Mouse (Mus musculus): ENCODE results near the gene Fam71e1.

The Fam71e1 gene

DNA sequence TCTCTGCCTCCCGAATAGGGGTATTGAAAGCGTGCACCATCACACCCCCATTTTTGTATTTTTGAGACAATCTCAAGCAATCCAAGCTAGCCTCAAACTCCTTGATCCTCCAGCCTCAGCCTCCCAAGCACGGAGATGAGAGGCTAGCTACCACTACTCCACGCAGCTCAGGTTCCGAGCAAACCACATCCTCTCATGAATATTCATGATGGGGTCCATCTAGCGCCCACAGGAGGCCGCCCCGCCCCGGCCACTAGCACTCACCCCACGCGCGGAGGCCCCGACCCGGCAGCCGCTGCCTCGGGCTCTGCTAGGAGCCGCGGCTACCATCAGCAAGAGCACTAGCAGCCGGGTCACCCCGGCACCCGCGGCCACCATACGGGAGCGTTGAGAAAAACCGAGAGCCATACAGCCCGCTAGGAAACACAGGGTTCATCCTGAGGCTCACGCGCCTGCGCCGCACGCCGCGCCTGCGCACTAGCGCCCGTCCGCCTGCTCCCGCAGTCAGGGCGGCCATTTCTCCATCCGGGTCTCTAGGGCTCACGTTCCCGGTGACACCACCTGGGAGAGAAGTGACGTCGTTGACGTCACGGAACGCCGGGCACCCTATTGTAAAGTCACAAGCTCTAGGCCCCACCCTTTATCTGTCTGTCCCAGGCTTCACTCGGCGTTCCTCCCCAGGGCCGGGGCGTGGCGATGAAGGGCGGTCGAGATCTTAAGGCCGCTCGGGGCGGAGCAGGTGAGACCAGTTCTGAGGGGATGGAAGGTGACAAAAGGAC, at the start of gene Fam71e1, which contains the start of gene Emc10:
Gene Fam71e1 (plus strand): TSS at position 590 of the 779 bp plus-strand sequence.
Gene Emc10 (minus strand): TSS at position 538 of the 779 bp plus-strand sequence.
- peak; percentile 97 to 98 for DNase-seq (ENCODE audit: low spot score in 2 of 2)

DNA sequence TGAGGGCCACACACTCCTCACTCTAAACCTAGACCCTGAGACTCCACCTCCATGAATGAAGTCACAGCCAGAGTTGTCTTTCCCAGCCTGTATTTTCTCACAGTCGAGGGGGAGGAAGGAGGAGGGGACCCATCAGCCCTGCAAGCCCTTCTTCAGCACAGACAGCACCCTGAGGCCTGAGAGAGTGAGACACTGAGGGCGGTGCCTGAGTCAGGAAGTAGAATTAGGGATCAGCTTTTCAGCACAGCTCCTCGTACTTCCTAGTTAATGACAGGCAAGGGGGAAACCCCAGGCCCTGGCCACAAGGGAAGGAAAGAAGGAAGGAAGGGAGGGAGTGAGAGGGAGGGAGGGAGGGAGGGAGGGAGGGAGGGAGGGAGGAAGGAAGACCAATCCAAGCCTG, 43.1 kb upstream of the Fam71e1 start:
- DNase-seq (ENCODE audit: low spot score in 2 of 2): no peak

DNA sequence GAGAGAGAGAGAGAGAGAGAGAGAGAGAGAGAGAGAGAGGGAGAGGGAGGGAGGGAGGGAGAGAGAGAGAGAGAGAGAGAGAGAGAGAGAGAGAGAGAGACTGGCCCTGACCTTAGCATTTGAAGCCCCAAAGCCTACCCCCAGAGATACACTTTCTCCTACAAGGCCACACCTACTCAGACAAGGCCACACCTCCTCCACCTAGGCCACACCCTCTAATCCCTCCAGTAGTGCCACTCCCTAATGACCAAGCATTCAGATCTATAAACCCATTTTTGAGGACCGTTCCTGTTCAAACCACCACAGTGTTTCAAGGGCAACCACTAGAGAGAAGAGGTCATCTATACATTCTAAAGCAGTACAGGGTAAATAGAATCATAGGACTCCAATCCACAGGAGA, 40.1 kb upstream of the Fam71e1 start:
- DNase-seq (ENCODE audit: low spot score in 2 of 2): peak in 1 of 2 experiments; percentile 3

DNA sequence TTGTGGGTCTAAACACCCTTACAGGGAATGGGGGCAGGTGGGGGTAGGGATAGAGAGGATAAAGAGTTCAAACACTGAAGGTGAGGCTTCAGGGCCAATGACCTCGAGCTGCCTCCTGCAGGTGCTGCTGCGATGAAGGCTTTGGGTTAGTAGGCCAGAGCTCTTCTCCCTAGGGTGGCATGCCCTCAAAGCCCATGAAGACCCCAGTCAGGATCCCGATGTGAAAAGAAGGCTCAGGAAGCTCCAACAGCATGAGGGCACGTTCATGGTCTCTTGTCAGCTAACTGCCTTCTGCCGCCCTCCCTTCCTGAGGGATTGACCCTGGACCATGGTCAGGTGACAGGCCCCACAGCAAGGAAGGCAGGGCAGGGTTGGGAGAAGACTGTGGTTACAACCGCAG, 36.3 kb upstream of the Fam71e1 start:
- peak; percentile 3 to 13 for DNase-seq (ENCODE audit: low spot score in 2 of 2)

DNA sequence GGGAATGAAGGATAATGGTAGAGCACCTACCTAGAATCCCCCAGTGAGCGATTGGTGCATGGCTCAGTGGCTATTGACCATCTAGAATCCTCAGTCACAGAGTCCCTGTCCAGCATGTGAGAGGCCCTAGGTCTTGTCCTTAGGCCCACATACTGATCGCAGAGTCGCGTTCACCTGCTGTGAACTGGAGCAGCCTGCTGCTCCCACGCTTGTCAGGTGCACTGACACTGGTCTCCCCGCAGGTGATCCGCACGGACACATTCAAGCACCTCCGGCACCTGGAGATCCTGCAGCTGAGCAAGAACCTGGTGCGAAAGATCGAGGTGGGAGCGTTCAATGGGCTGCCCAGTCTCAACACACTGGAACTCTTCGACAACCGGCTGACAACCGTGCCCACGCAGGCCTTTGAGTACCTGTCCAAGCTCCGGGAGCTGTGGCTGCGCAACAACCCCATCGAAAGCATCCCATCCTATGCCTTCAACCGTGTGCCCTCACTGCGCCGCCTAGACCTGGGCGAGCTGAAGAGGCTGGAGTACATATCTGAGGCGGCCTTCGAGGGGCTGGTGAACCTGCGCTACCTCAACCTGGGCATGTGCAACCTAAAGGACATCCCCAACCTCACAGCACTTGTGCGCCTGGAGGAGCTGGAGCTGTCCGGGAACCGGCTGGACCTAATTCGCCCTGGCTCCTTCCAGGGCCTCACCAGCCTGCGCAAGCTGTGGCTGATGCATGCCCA, 35.4 kb upstream of the Fam71e1 start:
- DNase-seq (ENCODE audit: low spot score in 2 of 2): peak in 1 of 2 experiments; percentile 9

DNA sequence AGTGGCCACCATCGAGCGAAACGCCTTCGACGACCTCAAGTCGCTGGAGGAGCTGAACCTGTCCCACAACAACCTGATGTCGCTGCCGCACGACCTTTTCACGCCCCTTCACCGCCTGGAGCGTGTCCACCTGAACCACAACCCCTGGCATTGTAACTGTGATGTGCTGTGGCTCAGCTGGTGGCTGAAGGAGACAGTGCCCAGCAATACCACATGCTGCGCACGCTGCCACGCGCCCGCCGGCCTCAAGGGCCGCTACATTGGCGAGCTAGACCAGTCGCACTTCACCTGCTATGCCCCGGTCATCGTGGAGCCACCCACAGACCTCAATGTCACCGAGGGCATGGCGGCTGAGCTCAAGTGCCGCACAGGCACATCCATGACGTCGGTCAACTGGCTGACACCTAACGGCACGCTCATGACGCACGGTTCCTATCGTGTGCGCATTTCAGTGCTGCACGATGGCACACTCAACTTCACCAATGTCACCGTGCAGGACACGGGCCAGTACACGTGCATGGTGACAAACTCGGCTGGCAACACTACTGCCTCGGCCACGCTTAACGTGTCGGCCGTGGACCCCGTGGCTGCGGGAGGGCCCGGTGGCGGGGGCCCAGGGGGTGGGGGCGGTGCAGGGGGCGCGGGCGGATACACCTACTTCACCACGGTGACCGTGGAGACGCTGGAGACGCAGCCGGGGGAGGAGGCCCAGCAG, 34.7 kb upstream of the Fam71e1 start:
- peak; percentile 22 to 25 for DNase-seq (ENCODE audit: low spot score in 2 of 2)

DNA sequence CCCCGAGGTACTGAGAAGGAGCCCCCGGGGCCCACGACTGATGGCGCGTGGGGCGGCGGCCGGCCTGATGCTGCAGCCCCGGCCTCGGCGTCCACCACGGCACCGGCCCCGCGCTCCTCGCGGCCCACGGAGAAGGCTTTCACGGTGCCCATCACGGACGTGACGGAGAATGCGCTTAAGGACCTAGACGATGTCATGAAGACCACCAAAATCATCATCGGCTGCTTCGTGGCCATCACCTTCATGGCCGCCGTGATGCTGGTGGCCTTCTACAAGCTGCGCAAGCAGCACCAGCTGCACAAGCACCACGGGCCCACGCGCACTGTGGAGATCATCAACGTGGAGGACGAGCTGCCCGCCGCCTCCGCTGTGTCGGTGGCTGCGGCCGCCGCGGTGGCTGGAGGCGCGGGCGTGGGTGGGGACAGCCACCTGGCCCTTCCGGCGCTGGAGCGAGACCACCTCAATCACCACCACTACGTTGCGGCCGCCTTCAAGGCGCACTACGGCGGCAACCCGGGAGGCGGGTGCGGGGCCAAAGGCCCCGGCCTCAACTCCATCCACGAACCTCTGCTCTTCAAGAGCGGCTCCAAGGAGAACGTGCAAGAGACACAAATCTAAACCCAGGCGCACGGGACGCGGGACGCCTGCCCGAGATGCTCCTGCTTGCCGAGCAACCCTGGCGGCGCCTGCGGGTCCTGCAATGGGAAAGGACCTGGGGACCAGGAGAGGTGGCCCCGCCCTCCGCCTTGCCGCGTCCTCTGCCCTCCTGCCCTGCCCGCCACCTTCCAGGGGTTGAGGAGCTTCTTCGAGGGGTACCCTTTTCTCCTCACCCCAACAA, 33.9 kb upstream of the Fam71e1 start:
- DNase-seq (ENCODE audit: low spot score in 2 of 2): peak; percentile 32 to 43

DNA sequence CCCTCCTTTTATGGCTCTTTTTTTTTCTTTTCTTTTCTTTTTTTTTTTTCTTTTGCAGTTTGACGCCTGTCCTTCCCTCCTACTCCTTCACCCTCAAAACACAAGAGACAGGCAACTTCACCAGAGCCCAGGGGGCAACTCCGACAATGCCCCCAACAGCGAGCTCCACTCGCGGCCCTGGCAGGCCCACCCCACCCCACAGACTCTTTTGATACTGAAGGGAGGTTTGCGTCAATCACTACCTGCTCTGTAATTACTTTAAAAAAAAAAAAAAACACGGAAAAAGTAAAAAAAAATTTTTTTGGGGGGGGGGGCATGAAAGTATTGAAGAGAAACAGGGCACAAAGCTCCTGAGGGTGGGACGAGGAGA, 33.3 kb upstream of the Fam71e1 start:
- DNase-seq (ENCODE audit: low spot score in 2 of 2): peak in 1 of 2 experiments; percentile 7

DNA sequence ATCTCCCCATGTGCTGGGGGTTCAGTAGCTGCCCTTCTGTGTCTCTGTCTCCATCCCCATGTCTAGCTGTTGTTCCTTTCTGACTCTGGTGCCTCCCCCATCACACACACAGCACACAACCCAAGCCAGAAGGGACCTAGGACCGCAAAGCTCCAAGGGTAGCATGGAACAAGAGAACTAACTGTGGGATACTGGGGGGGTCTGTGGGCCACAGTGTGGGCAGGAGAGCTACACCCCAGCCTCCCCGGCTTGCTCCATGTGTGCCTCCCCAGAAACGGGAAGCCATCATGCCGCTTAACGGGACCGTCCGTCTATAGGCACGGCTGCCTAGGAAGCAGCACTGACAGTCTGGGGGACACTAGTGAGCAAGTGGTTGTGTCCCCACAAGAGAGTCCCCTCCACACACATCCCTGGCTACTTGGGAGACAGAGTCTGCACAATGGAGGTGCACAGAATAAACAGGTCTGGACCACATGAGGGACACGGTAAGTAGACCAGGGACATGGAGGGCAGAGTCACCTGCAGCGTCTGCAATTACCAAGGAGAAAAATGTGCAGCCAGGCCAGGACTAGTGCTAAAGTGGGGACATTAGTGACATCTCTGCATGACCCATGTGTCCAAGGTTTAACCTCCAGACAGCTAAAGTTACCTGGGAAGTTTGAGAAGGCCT, 32.7 kb upstream of the Fam71e1 start:
- peak; percentile 22 to 23 for DNase-seq (ENCODE audit: low spot score in 2 of 2)

DNA sequence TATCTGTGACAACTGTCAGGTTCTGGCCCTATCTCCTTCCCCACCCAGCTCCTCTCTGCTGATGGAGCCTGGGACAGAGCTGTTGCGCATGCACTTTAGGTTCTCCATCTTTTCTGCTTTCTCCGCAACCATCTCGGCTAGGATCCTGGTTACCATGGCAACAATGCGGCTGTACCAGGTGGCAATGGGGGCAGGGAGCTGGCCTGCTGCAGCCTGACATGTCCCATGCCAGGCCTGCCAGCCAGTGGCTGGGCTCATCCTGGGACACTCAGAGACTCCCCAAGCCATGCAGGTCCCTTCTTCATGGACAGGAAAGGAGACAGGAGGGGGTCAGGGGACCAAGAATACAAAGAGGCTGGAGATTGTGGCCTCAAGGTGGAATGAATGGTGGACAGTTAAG, 31.9 kb upstream of the Fam71e1 start:
- peak; percentile 74 to 82 for DNase-seq (ENCODE audit: low spot score in 2 of 2)

DNA sequence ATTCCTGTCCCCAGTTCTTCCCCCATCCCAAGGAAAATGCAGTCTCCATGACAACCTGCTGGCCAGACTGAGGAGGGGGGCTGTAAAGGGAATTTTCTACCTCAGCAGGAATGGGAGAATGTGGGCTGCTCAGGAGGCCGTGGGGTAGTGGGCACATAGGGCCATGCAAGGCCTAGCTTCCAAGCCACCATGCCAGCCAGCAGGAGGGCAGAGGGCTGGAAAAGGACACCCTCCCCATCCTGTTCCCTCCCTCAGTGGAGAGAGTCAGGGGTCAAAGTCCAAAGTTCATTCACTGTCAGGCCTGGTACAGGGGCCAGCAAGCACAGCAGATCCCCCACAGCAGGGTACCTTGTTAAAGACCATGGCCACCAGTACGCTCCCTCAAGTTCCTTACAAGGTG, 31.3 kb upstream of the Fam71e1 start, which contains the start of gene Aspdh:
Gene Aspdh (plus strand): TSS at position 281 of the 400 bp plus-strand sequence.
- peak; percentile 19 to 39 for DNase-seq (ENCODE audit: low spot score in 2 of 2)

DNA sequence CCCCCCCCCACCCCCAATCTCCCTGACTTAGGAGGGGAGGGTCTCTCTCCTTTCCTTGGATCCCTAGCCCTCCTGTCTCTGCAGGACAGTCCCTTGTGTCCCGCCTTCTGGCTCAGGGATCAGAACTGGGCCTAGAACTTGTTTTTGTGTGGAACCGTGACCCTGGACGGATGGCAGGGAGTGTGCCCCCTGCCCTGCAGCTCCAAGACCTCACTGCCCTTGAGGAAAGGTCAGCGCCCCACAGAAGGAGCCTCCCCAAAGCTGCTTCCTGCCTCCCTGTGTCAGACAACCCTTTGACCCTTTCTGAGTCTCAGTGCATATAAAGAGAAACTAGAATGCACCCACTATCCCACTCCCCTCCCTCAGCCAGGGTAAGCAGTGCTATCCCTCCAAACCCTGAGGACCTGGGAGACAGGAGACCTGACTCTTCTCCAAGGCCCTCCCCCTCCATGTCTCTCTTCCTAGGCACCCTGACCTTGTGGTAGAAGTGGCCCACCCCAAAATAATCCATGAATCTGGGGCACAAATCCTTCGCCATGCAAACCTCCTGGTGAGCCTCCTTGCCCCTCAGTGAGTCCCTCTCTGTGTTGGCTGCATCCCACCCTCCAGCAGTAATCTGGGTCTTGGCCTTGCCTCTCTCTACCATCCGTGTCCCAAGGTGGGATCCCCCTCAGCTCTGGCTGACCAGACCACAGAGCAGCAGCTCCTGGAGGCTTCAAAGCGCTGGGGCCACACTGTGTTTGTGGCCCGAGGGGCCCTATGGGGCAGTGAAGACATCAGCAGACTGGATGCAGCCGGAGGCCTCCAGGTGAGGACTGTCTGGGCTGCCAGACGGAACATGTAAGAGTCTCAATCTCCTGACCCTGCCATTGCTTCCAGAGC, 30.1 kb upstream of the Fam71e1 start:
- peak; percentile 31 to 32 for DNase-seq (ENCODE audit: low spot score in 2 of 2)

DNA sequence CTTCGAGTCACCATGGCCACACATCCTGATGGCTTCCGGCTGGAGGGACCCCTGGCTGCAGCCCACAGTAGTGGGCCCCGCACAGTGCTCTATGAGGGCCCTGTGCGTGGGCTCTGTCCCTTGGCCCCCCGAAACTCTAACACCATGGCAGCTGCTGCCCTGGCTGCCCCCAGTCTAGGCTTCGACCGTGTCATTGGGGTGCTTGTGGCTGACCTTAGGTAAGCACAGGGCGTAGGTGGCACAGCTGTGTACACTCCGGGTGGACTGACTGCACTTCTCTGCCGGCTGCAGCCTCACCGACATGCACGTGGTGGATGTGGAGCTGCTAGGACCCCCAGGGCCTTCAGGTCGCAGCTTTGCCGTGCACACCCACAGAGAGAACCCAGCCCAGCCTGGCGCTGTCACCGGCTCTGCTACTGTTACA, 29.5 kb upstream of the Fam71e1 start:
- peak; percentile 49 to 52 for DNase-seq (ENCODE audit: low spot score in 2 of 2)

DNA sequence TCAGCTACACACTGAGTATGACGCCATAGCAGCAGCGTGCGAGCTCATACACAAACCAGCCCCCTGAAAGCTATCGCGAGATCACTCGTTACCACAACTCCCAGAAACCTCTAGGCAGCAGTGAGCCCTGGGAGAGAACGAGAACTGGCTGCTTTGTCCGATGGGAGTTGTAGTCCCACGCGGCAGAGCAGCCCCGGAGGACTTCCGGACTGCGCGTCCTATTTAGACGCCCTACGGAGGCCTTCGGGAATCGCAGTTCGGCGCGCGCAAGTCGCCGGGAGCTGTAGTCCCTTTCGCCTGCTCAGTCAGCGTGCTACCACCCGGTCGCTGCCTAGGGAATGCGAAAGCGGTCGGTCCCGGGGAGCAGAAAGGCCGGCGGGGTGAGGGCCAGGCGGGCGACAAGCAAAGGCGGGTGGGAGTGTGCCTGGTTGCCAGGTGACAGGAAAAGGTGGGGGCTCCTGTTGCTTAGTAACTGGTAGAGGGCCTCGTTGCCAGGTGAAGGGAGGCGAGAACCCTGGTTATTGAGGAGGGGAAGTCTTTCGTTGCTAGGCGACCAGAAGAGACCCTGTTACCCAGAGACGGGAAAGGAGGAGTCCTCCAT, 28.5 kb upstream of the Fam71e1 start, which contains the start of gene Josd2:
Gene Josd2 (plus strand): TSS at position 170 of the 601 bp plus-strand sequence.
- DNase-seq (ENCODE audit: low spot score in 2 of 2): peak; percentile 95

DNA sequence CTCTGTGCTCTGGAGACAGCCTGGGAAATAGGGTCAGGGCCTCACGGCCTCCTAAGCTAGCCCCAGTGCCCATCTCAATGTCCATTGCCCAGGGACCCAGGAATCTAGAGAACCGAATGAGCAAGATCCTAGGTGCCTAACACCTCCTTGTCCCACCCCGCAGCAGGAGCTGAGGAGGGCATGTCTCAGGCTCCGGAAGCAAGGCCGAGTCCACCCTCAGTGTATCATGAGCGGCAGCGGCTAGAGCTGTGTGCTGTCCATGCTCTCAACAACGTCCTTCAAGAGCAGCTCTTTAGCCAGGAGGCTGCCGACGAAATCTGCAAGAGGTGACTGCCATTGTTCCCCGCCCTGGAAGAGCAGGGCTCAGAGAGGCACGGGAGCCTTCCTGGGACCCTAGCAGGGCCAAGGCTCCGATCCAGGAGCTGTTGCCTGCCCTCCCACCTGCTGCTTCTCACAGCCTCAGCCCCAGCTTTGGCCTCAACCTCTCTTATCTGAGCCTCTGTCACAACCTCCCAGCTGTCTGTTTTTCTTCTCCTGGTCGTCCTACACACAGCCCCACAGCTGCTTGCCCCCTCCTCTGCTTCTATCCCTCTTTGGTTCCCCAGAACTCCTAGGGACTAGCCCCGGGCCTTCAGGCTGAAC, 27.6 kb upstream of the Fam71e1 start:
- peak; percentile 10 to 32 for DNase-seq (ENCODE audit: low spot score in 2 of 2)

DNA sequence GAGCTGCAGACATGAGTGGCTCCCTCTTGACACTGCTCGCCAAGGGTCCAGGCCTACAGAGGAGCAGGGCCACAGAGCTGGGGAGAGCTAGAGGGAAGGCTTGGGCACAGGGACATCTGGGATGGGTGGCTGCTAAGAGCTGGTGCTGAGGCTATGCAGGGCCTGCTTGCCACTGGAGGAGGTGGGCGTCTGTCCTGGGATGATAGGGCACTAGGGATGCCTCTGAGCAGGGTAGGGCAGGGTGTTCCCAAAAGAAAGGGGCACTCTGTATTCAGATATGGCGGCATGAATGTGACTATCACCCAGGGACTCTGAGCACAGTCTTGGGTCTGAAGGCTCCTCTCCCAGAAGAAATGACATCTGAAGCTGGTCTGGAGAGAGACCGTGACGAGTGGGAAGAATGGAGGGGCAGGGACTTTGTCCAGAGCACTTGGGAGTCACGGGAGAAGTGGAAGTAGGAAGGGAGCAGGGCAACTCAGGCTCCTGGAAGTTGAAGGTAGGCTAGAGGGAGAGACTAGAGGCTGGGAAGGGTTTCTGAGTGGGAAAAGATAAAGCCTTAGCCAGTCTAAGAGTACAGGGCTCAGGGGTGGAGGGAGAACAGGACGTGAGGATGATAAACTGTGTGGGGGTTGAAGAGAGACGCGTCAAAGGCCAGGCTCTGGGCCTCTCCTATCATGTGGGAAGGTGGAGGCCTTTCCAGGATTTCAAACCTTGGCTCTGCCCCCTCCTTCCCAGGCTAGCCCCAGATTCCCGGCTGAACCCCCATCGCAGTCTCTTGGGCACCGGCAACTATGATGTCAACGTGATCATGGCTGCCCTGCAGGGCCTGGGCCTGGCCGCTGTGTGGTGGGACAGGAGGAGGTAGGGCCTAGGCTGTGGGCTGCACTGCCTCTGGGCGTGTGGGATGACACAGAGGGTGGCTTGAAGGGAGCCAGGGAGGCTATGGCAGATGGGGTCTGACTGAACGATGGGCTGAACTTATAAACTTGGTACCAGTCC, 26.4 kb upstream of the Fam71e1 start:
- DNase-seq (ENCODE audit: low spot score in 2 of 2): peak; percentile 8 to 17

Data from frontal cortex, postnatal 10 days (tissue).